Mouse (Mus musculus) naive thymus-derived CD4-positive, alpha-beta T cell, adult 2 months (primary cell): ENCODE measurements around the gene Elovl6.

Experiments used
- DNase-seq: peaks from one replicate; pipeline ENCODE4 v3.0.0-alpha.2; 2011; ENCODE audit warnings: low read depth

Gene Elovl6

DNA sequence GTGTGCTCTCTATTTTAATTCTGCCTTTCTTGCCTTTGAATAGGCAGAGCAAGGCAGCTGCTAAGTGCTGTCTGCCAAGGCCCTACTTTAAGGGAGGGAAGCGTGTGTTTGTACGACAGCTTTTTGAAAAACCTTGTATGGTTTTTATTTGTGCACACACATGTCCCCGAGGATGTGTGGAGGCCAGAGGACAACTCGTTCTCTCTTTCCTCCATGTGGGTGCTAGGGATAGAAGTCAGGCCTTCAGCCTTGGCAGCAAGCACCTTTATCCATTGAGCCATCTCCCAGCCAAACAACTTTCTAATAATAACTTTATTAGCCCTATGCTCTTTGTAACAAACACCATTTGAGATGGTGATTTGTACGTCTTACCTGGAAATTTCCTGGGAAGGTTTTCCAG, 34.7 kb downstream of the Elovl6 start:
- no peak for DNase-seq

DNA sequence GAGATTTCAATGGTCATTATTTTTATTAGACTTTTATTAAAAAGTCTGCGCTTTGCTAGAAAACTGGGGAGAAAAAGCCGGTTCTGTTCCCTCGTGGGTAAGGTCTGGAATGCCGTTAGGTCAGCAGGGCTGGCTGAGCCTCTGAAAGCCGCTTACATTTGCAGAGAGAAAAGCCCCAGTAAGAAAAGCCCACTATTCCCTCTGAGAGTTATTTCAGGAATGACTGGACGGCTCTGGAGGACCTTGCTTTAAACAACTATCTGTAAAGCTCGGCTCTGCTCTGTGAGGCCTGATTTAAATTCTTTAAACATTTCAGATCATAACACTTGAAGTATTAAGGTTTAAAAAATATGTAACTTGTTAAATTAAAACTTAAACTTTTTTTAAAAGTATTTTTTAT, 36.4 kb downstream of the Elovl6 start:
- no peak for DNase-seq

DNA sequence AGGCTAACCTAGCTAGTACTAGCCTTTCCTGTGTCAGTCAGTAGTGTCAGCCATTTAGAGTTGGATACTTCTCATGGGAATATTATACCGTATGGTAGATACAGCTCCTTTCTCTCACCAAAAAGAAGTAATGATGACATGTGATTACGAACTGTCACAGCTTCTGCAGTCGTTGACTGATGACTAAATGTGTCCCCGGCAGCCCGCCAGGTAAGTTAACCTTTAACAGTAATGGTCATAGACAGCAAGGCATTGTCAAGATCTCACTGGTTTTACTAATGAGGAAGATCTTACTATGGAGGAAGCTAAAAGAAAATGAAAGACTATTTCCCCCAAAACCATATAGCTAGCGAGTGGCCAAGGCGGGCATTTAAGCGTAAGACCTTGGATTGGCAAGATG, 38.8 kb downstream of the Elovl6 start:
- no peak for DNase-seq

DNA sequence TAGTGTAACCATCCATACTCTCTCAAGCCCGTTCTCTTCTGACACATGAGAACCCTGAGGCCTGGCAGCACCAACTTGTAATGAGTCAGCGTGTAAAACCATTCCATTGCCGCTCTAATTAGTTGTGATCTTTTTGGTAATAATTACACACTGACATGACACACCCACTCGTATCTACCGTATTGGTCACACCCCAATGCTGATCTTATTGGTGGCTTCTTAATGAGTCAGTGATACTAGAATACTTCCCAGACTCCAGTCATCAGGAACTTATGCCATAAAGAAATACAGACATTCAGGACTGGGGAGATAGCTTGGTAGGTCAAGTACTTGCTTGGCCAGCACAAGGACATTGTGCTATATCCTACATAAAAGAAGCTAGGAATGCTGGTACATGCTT, 39.5 kb downstream of the Elovl6 start:
- DNase-seq, result no peak

DNA sequence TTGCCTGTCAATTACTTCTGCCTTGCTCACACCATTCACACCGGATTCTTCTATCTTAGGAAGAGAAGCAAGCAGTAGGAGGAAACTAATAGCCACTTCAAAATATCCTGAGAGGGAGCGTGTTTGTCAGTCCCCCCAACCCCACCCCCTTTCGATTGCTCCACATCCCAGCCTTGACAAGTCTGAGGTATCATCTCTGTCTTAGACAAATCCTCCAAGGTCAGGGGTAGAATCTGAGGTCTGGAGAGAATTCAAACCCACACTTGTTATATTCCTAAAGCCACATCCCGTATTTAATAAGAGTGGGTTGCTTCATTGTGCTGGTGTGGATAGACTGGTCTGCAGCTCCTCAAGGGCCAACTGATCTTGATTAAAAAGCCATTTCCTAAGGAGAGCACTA, 40.8 kb downstream of the Elovl6 start:
- DNase-seq, result no peak

DNA sequence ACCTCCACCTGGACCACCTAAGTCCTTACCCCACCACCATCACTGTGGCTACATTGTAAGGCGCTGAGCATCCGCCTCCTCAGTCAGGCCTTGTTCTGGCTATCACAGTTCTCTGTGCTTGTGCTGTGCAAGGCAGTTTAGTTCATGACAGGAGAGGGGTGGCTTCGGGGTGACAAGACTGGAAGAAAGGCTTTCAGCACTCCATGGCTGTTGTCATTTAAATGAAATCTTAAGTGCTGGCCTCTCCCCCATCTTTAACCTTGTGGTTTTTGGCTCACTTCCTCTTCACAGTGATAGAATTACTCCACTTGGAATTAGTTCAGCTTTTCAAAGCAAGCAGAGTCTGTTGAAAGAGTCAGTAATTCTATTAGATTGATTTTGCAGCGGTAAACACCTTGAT, 41.5 kb downstream of the Elovl6 start:
- no peak for DNase-seq

DNA sequence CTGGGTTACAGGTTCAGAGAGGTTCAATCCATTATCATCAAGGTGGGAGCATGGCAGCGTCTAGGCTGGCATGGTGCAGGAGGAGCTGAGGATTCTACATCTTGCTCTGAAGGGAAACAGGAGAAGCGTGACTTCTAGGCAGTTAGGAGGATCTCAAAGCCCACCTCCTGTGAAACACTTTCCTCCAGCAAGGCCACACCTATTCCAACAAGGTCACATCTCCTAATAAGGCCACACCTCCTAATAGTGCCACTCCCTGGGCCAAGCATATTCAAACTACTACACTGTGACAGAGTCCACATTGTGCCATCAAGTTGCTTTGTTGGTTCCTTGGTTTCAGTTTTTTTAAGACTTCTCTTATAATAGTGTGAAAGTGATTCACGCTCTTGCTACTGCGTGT, 42.9 kb downstream of the Elovl6 start:
- DNase-seq, result no peak

DNA sequence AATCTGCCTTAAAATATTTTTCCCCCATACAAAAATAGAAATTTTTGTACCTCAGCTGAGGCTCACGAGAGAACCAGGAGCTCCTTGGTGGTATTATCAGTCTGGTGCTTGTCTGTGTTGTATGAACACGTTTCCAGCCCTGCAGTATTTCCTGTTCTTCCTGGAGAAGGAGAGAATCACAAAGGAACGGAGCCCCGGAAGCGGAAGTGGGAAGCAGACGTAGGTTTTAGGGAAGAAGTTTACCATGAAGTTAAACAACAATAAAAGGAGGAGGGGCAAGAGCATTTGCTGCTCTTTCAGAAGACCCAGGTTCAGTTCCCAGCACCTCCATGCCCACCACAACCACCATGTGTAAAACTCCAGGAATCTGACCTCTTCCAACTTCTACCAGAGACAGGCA, 44.4 kb downstream of the Elovl6 start:
- DNase-seq, result no peak

DNA sequence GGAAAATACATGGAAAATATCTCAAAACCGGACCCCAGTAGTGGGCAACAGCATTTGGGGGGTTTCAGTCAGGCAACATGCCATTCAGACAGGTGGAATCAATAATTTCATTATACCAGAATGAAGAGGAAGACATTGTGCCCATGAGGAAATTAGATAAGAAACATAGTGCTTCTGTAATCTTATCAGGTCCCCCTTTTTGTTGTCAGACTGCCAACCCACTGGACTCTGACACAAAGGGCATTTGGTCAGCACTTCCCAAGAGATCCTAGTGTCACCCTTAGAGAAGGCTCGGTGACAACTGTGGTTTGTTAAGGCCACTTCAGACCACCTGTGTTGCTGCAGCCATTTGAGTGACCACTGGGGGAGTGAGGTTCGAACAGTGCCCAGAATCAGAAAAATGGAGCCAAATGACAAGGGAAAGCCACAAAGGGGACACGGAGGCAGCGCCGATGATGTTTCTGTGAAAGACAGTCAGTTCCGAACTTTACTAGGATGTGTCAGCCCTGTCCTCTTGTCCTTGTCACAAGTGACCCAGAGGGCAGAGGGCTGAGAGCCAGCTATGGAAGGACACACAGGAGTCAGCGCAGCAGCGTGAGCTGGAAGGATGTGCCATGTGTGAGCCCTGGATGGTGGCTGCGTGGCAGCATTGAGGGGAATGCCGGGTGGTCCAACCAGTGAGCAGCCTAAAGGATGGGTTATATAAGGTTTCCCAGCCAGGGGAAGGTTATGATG, 46.8 kb downstream of the Elovl6 start:
- no peak for DNase-seq

DNA sequence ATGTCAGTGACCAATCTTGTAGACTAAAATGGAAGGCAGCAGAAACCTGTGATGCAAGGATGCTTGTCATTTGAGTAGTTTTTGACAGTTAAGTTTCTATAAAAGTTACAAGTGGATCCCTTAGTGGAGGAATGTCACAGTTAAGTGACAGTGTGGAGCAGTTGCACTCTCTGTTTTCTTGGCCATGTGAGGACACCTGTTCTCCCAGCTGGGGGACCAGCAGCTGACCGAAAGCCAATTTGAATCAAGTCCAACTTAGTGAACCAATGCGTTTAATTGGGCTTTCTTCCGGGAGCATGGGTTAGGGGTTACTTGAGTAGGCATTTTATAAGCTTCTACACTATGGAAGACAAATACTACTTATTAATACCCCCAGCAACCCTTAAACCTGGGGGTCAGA, 48.9 kb downstream of the Elovl6 start:
- DNase-seq, result no peak

DNA sequence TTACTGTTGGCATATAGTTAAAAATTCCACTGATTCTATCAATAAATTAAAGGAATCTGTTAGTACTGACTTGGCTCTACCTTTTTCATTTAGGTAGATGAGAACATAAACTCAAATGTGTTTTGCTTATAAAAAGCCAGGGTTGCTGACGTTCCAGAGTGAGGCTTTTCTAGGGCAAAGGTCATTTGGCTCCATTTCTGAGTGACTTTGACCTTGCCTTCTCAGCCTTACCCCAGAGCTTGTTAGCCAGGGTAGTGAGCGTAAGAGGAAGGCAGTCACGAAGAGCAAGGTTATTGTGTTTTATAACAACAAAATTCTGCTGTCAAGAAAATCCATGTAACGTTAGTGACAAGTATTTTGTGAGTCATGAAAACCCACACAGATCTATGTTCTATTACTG, 50.3 kb downstream of the Elovl6 start:
- no peak for DNase-seq

DNA sequence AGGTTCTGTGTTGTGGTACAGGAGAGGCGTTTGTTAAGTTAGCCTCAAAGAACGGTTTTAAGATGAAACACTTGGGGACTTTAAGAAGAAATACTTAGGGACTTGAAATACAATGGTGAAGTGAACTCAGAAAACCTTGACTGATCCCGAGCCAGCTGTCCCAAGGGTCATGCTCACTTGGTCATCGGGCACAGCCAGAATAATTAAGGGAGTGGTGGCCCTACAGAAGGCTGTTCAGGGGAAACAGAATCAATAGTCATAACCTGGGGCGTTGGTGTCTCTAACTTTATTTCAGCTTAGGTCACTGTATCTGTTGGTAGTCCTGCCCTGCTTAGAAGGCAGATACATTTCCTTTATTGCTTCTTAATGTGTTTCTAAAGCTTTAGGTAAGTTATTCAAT, 51.1 kb downstream of the Elovl6 start:
- DNase-seq, result no peak

DNA sequence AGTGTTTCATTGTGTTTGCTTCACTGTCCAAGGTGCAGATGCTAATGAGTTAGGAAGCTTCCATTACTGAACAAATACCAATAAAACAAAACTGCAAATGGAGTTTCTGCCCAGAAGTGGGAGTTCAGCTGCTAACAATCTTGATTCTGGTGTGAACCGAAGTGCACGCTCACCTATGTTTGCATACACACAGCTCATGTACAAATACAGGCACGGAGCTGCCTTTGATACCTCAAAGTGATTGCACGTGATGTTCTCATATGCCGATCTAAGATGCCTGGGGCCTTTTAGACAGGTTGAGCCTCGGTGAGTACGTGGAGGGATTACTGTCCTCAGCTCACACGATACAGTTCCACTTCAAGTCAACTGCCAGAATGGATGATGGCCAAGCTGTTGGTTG, 55.8 kb downstream of the Elovl6 start:
- DNase-seq, result no peak

DNA sequence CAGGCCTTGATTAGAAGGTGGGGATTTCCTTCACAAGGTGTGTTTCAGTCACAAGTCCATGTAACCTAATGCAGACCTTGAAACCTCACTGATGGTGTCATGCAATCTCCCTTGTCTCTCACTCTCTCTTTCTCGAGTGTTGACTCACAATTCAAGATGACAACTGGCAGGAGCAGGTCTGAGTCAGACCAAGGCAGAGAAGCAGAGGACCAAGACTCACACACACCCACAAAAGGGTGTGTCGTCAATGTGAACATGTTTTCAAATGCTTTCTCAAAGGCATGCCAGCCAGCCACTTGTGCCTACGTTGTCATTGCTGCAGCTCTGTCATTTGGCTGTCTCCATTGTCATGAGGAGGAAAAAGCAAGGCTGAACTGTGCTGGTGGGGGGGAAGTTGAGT, 56.6 kb downstream of the Elovl6 start:
- no peak for DNase-seq

DNA sequence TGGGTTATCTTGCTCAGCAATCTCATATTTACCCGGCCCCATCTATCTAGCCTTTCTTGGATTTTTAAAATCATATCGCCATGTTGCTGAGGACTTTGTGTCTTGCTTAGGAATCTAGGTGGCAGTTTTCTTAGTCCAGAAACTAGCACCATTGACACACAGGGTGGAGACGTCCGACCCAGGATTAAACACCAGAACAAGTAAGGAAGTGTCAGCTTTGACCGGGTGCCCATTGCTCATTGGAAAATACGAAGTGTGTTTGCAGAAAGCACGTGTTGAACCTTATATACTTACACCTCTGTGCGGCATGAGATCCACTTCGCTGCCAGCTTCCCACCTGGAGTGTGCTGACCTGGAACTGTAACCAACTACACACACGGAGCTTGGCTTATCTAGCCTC, 57.5 kb downstream of the Elovl6 start:
- DNase-seq, result no peak

DNA sequence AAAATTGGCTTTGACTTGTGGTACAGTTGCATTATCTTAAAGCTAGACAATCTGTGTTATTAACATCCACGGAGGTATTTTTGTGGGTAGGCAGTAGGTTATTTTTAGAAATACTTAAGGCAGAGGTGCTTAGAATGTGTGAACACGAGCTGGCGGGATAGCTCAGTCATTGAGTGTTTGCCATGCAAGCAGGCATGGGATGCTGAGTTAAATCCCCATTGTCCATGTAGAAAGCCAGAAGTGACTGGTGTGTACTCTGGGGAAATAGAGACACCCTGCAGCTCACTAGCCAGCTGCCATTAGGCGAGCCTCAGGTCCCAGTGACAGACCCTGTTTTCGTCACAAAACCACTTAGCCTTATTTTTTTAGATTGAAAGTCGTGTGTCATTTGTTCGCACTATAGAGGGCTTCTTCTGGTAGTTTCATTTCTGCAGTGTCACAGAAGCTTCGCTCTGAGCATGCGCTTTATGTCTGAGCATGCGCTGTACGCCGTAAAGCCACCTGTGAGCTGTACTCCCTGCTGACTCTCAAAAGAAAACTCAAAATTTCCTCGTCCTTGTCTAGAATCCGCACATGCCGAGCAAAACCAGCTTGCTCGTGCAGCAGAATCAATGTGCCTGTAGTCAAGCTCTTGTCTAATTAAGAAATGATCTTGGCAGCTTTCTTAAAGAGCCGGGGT, 58.5 kb downstream of the Elovl6 start:
- peak; percentile 80 for DNase-seq

DNA sequence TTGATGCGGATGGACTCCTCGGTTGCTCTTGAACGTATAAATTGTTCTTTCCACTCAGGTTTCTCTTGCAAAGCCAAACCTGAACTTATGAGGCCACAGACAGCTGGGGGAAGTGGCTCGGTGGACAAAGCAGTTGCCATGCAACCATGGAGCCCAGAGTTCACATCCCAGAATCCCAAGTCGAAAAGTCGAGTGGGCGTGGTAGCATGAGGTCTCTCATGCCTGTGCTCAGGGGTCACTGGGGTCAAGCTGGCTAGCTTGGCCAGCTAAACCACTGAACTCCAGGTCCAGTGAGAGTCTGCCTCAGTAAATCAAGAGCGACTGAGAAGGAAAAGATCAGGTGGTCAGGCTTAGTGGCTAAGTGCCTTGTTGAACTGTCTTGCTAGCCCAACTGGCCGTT, 59.1 kb downstream of the Elovl6 start:
- DNase-seq, result no peak

DNA sequence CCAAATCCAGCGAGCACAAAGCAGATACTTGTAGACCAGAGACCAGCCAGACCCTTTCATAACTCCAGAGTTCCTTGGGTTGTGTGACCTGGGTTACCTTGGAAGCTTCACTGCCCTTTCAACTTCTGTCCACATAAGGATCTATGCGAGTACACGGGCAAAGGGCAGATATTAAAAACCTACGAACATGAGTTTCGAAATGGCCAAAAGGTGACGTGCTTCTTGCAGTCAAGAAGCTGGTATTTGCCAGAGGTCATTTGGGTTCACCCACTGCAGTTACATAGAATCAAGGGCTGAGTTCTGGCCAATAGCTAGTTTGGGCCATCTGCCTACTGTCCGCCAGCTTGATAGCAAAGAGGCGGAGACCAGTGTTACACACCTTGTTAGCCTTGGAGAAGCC, 59.6 kb downstream of the Elovl6 start:
- no peak for DNase-seq

DNA sequence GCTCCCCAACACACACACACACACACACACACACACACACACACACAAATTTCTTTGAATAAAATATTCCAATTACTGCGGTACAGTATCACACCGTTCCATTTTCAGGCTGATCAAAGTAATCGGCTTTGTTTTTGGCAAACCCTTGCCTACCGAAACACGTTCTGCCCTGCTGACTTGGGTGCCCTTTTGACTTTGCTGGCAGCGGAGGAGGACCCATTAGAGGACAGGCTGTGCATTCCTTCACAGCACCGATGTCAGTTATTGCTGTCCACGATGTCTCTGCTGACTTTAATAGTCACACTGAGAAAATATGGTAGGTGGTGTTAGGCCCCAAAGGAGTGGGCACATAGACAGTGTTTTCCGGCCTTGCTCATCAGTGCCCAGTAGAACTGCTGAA, 60.8 kb downstream of the Elovl6 start:
- no peak for DNase-seq

DNA sequence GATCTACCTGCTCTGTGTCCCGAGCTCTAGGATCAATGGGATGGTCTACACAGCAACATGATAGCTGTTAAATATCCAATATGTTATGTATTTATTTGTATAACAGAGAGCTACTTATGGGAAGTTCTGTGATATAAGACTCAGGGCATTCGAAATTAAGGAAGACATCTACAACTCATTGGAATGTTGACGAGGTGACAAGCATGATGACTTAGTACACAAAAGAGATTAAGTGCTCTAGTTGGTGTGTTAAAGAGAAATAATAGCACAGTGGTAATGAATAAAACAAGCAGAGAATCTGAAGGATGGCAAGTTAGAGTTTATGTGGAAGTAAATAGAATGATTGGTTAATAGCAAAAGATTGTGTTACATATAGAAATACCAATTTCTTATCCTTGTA, 61.6 kb downstream of the Elovl6 start:
- DNase-seq, result no peak

DNA sequence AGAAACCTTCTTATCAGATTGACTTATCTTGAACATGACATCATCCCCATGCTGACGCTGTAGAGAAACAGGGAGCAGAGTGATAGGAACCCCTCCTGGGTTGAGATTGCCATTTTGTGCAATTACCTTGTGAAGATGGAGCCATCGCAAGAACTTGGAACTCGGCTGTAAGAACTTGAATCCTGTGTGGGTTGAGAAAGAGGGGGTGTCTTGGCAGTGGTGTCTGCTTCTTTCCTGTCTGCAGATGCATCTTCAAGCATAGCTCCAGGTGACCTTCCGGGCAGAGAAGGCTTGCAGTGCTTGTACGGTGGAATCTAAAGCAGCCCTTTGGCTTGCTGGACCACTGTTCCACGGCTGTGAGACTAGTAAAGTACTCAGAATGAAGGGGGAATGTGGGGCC, 63.9 kb downstream of the Elovl6 start:
- DNase-seq, result no peak

DNA sequence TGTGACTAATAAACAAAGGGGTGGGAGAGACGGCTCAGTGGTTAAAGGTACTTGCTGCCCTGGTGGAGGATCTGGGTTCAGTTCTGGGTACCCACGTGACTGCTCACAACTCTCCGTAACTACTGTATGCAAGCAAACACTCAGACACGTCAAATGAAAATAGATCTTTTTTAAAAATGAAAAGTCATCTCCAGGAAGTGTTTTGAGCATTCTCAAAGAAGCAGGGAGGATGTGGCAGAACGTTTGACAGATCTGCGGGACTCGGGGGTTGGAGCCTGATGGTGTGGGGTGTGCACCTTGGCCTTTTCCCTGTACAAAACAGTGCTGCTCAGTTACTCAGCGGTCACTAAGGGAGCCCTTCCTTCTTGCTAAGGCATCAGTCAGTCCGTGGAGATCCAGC, 70.1 kb downstream of the Elovl6 start:
- peak; percentile 83 for DNase-seq

DNA sequence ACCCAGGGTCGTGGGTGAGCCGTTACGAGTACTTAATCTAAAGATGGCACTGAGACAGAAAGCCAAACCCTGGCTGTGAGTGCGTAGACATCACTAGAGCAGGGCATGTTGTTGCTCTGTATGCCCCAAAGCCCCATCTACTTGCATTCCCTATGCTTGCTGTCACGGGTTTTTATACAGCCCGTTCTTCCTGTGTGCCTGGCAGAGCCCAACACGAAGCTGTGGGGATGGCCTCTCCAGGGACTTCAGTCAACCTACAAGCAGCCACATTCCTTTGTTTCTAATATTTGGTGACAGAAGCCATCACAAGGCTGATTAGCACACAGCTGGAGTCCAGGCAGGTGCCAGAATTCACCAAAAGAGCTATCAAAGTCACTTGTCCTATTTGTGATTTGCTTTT, 73.3 kb downstream of the Elovl6 start:
- no peak for DNase-seq

DNA sequence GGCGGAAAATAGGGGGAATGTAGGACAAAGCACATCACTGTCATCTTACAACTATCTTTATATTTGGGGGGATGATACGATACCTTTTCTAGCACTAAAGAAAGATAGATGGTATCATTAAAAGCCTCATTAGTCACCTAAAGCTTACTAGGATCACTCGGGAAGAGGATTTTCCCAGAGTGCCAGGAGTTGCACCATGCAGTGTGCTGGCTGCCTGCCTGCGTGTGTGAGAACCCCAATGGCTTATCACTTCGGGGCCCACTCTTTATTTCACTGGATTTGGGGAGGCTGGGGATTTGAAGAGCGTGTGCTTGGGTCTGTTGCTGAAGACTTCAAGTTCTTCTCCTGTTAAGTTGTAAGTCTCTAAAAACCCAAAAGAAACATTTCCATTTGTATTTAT, 73.8 kb downstream of the Elovl6 start:
- no peak for DNase-seq
